Mouse (Mus musculus) stomach, postnatal 0 days (tissue): ENCODE measurements around the gene Sall4.

Experiments used
- CTCF ChIP-seq: IDR thresholded peaks from 2 replicates; pipeline ENCODE4 v1.5.1; 2016; ENCODE audit warnings: antibody characterized with exemption, low read depth, mild to moderate bottlenecking, moderate library complexity
- EP300 ChIP-seq: optimal IDR thresholded peaks from 2 replicates; pipeline ENCODE3; 2016; ENCODE audit warnings: antibody characterized with exemption

DNA sequence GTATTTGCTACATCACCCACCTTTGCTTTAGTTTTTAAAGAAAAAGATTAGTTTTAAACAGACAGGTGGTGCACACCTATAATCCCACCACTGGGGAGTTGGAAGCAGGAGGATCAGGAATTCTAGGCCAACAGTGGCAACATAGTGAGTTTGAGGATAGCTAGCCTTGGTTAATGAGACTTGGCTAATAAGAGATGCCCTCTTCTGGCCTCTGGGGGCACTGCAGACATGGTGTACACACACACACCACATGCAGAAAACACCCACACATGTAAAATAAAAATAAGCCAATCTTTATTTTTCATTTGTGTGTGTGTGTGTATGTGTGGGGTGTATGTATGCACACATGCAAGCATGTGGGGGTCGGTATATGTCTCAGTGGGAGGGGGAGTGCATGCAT, 28.9 kb downstream of the Sall4 start:
- peak; percentile 43 for TF ChIP-seq CTCF
- TF ChIP-seq EP300, result no peak
